Comparison of ENCODE assay signal across 14 mouse cellular contexts in the genomic region with DNA sequence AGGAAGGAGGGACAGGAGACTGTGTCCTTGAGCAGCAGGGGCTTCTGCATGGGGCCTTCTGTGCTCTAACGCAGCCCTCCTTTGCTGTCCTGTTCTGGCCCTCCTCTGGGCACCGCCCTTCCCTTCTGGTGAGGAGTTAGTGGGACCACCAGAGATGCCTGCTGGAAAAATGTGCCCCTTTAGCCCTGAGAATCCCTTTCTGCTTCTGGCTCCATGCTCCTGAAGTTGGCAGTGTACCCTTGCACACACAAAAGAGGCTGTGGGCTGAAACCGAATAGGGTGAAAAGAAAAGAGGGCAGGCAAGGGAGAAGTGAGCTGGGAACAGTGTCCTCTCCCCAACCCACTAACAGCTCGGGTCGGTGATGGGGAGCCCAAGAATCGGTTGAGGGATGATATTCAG. TPM values are rescaled to one million over a fixed set of nuclear protein-coding genes. Genes with fewer than 3 reads are reported as not detected.
DNase-seq lines count a peak whose midpoint lies in the region; ATAC-seq and TF ChIP-seq lines count a peak whose summit lies in the region.
"Had no signal": no experiment of that assay in that cellular context is flagged by ENCODE, and none has a peak within 500 bp of the region (broad histone marks: within the 10 kb centered on the region; RNA-seq: fewer than 3 reads in every experiment).

No protein-coding gene starts in this region.

- peak; percentile 59 to 63 for DNase-seq in right cerebral cortex, postnatal 10 days (ENCODE audit: low spot score in 2 of 2)
- DNase-seq in right cerebral cortex, postnatal 36 days (ENCODE audit: low spot score in 2 of 2), result no peak
- DNase-seq in forebrain, postnatal 0 days, result peak; percentile 51
- DNase-seq in kidney, adult 18-20 months, result no peak
- DNase-seq in stomach, postnatal 0 days (ENCODE audit: low spot score), result no peak
- no peak for DNase-seq in spleen, adult 18-20 months
- DNase-seq: cerebellum, adult 2 months; gastrocnemius, postnatal 36 days; kidney, postnatal 14 days had no signal

- H3K27ac ChIP-seq in forebrain, postnatal 0 days (ENCODE audit: low read depth, low read length), result peak overlapping the region; percentile 74
- peak overlapping the region; percentile 85 for H3K27ac ChIP-seq in midbrain, embryonic 12.5 days (replicated peaks)
- H3K27ac ChIP-seq in stomach, postnatal 0 days (replicated peaks), result no peak overlapping the region

- H3K36me3 ChIP-seq in forebrain, postnatal 0 days (ENCODE audit: insufficient read depth), result no peaks in the 10 kb centered on the region
- no peaks in the 10 kb centered on the region for H3K36me3 ChIP-seq in midbrain, embryonic 12.5 days
- H3K36me3 ChIP-seq in stomach, postnatal 0 days (ENCODE audit: control insufficient read depth, insufficient read depth, low read length), result no peaks in the 10 kb centered on the region

- H3K27me3 ChIP-seq in forebrain, postnatal 0 days (ENCODE audit: insufficient read depth, low read length), result no peaks in the 10 kb centered on the region
- peaks cover 42% of the 10 kb centered on the region for H3K27me3 ChIP-seq in midbrain, embryonic 12.5 days
- no peaks in the 10 kb centered on the region for H3K27me3 ChIP-seq in stomach, postnatal 0 days (ENCODE audit: control insufficient read depth, insufficient read depth, low read length)

- TF ChIP-seq EP300 in stomach, postnatal 0 days (optimal IDR thresholded peaks at IDR 0.05), result no peak

- TF ChIP-seq CTCF in forebrain, postnatal 0 days (IDR thresholded peaks at IDR 0.05; ENCODE audit: low read depth), result no peak
- no peak for TF ChIP-seq CTCF in stomach, postnatal 0 days (IDR thresholded peaks at IDR 0.05; ENCODE audit: low read depth)

- H3K4me2 ChIP-seq in forebrain, postnatal 0 days (ENCODE audit: low read depth), result no peak overlapping the region
- H3K4me2 ChIP-seq in midbrain, embryonic 12.5 days (replicated peaks), result peak overlapping the region; percentile 23
- no peak overlapping the region for H3K4me2 ChIP-seq in stomach, postnatal 0 days (replicated peaks; ENCODE audit: low read depth)

- ATAC-seq in forebrain, postnatal 0 days, result peak; percentile 4; the same call in 1 of the 2 replicates
- no peak for ATAC-seq in midbrain, embryonic 12.5 days (ENCODE audit: low FRiP score, low read depth)
- ATAC-seq in stomach, postnatal 0 days (ENCODE audit: low FRiP score, low TSS enrichment), result no peak
- ATAC-seq: activated CD4-positive, CD25-positive, alpha-beta regulatory T cell, adult 4 months; CD4-positive, CD25-positive, alpha-beta regulatory T cell, adult 4 months; lung, postnatal 0 days had no signal

- H3K4me3 ChIP-seq in forebrain, postnatal 0 days (ENCODE audit: low read depth, low read length), result no peak overlapping the region
- H3K4me3 ChIP-seq in midbrain, embryonic 12.5 days, result no peak overlapping the region
- H3K4me3 ChIP-seq in stomach, postnatal 0 days (ENCODE audit: low read depth, low read length), result no peak overlapping the region

- peaks cover 31% of the 10 kb centered on the region for H3K4me1 ChIP-seq in forebrain, postnatal 0 days (ENCODE audit: insufficient read depth)
- peaks cover 87% of the 10 kb centered on the region for H3K4me1 ChIP-seq in midbrain, embryonic 12.5 days
- no peaks in the 10 kb centered on the region for H3K4me1 ChIP-seq in stomach, postnatal 0 days (replicated peaks; ENCODE audit: control insufficient read depth, insufficient read depth)

- no peak overlapping the region; the same call in 1 of the 2 replicates for H3K9ac ChIP-seq in forebrain, postnatal 0 days
- H3K9ac ChIP-seq in midbrain, embryonic 12.5 days (replicated peaks), result 0 out of 2 replicates have a peak overlapping the region, but pooled peaks have one; percentile 26
- no peak overlapping the region for H3K9ac ChIP-seq in stomach, postnatal 0 days (ENCODE audit: low read length)

- 5% methylated on average over 6 of the region's 6 CpGs for WGBS in forebrain, postnatal 0 days
- 39% methylated on average over 6 of the region's 6 CpGs for WGBS in midbrain, embryonic 12.5 days
- 63% methylated on average over 6 of the region's 6 CpGs for WGBS in stomach, postnatal 0 days

- H3K9me3 ChIP-seq in forebrain, postnatal 0 days (ENCODE audit: low read length), result no peaks in the 10 kb centered on the region
- no peaks in the 10 kb centered on the region for H3K9me3 ChIP-seq in midbrain, embryonic 12.5 days
- no peaks in the 10 kb centered on the region for H3K9me3 ChIP-seq in stomach, postnatal 0 days (ENCODE audit: control insufficient read depth, low read length)

RNA-seq across cellular contexts. Expression of gene Stra6, which starts 14.4 kb away (rescaled TPM):
- total RNA-seq in forebrain, postnatal 0 days (2014; rRNA removed), result 13.9 and 16.2 TPM in 2 replicates
- polyA plus RNA-seq in forebrain, postnatal 0 days (2015; fragmentation: Nextera tagmentation; extraction: Ambion mirVana), result 9.6 and 11.0 TPM in 2 replicates
- polyA plus RNA-seq in midbrain, embryonic 12.5 days (2016; fragmentation: Nextera tagmentation; extraction: Ambion mirVana), result 8.6 and 9.1 TPM in 2 replicates
- polyA plus RNA-seq in stomach, postnatal 0 days (2015; fragmentation: Nextera tagmentation; extraction: Ambion mirVana), result 0.18 and 0.56 TPM in 2 replicates
- total RNA-seq: liver, adult 2 months had no signal
- polyA plus RNA-seq: liver, adult 2 months had no signal

RNA-seq across cellular contexts. Expression of gene Cyp11a1, which starts 43.0 kb away (rescaled TPM):
- total RNA-seq in forebrain, postnatal 0 days (2014; rRNA removed), result 0.29 and 1.2 TPM in 2 replicates
- polyA plus RNA-seq in forebrain, postnatal 0 days (2015; fragmentation: Nextera tagmentation; extraction: Ambion mirVana), result 0.77 and 0.88 TPM in 2 replicates
- polyA plus RNA-seq in midbrain, embryonic 12.5 days (2016; fragmentation: Nextera tagmentation; extraction: Ambion mirVana), result 0.42 TPM in 1 of 2 replicates, not detected in the other
- polyA plus RNA-seq in stomach, postnatal 0 days (2015; fragmentation: Nextera tagmentation; extraction: Ambion mirVana), result 0.98 and 1.0 TPM in 2 replicates
- total RNA-seq: gastrocnemius, postnatal 36 days; liver, adult 2 months had no signal
- polyA plus RNA-seq: activated CD4-positive, CD25-positive, alpha-beta regulatory T cell, adult 4 months; CD4-positive, CD25-positive, alpha-beta regulatory T cell, adult 4 months; liver, adult 2 months had no signal

Comparison
In these comparisons a context has a peak if more than half of its experiments do, and no peak if none do; other contexts are left out.
1. DNase-seq: peak in right cerebral cortex, postnatal 10 days (2 of 2) and forebrain, postnatal 0 days (single experiment); none in right cerebral cortex, postnatal 36 days (0 of 2), kidney, adult 18-20 months (single experiment), stomach, postnatal 0 days (single experiment) and spleen, adult 18-20 months (0 of 2).